Mouse (Mus musculus): ENCODE data around the gene Gm4884. TPM values are rescaled to one million over a fixed set of nuclear protein-coding genes. Genes with fewer than 3 reads are reported as not detected.
"Not testable (repeated sequence)": the region's sequence is repeated elsewhere in the genome, so short reads cannot be mapped to it uniquely, and the experiment has no call there.

The Gm4884 gene
- not detected in 2 replicates for polyA plus RNA-seq (2012; ENCODE audit: insufficient read depth, insufficient read length, missing spikeins)

DNA sequence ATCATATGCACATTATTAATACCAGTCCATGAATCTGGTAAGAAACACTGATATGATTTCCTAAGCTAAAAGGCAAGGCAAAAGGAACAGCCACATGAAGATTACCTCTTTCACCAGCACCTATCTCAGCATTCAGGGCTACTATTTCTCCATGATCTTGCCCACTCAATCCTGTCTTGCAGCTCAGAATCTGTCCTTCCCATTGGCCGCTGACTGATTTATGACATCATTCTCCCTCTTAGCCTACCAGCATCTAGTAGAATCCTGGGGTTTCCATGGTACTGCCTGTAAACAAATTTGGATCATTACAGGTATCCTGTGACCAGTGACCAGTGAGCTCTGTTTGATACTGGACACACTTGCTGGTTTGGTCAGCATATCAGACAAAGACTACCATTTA is at the start of gene Gm4884:
Gm4884 (plus strand) TSS at position 301 of the 400 bp plus-strand sequence.
- not testable (repeated sequence) for H3K4me3 ChIP-seq (ENCODE audit: insufficient read depth, low read depth, low read length); H3K27ac ChIP-seq (replicated peaks; ENCODE audit: low read depth, low read length); H3K4me1 ChIP-seq (ENCODE audit: control insufficient read depth, insufficient read depth, insufficient read length, low read length)

DNA sequence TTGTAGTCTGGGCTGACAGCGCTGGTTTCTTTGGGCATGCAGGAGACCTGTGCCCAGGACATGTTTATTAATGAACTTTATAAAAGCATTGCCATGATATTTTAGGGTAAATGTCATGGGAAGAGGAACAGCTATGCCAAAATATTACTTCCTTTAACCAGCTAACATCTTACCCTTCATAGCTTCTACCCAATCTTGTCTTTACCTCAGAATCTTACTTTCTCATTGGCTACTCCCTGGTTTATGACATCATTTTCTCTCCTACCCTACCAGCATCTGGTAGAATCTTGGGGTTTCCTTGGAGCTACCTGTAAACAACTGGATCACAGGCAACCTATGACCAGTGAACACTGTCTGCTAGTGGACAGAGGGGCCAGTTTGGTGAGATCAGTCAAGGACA is 45.3 kb upstream of the Gm4884 start, which contains the start of gene 4930433I11Rik:
4930433I11Rik (plus strand) TSS at position 301 of the 400 bp plus-strand sequence.
- Histone ChIP-seq H3K4me3 (ENCODE audit: insufficient read depth, low read depth, low read length) (no peak within 1 kb of the TSS), H3K4me1 (ENCODE audit: control insufficient read depth, insufficient read depth, insufficient read length, low read length) (no peaks in the 10 kb centered on the region), H3K27ac (replicated peaks; ENCODE audit: low read depth, low read length) (no peak within 1 kb of the TSS)

DNA sequence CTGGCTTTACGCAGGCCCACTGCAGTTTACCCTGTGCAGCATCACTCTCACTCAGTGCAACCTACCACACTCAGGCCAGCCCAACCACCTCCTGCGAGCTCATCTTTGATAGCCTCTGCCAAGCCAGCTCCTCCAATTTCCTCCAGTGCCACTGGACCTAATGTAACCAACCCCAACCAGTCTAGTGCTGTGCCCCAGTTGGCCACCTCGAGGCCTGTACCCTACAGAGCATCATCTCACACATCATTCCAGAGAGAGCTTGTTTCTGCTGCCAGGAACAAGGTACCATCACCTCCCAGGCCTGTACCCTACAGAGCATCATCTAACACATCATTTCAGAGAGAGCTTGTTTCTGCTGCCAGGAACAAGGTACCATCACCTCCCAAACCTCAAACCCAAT is 11.5 kb downstream of the Gm4884 start:
- H3K4me3 ChIP-seq (ENCODE audit: insufficient read depth, low read depth, low read length); H3K4me1 ChIP-seq (ENCODE audit: control insufficient read depth, insufficient read depth, insufficient read length, low read length); H3K27ac ChIP-seq (replicated peaks; ENCODE audit: low read depth, low read length): not testable (repeated sequence)

Other genes with a start within 250 kb of the Gm4884 start
- not detected in 2 replicates for gene Vstm2b, start 134.4 kb upstream of the Gm4884 start, polyA plus RNA-seq (2012; ENCODE audit: insufficient read depth, insufficient read length, missing spikeins)
- not detected in 2 replicates for gene 4930433I11Rik, start 45.2 kb upstream of the Gm4884 start, polyA plus RNA-seq (2012; ENCODE audit: insufficient read depth, insufficient read length, missing spikeins)
- gene Gm5592, start 121.1 kb downstream of the Gm4884 start, polyA plus RNA-seq (2012; ENCODE audit: insufficient read depth, insufficient read length, missing spikeins): not detected in 2 replicates